Mouse (Mus musculus) heart, postnatal 4 days (tissue): ENCODE data around the gene Zfp454. TPM values are rescaled to one million over a fixed set of nuclear protein-coding genes. Genes with fewer than 3 reads are reported as not detected.

Experiments
- DNase-seq: peaks from one replicate; pipeline ENCODE4 v3.0.0; 2021
- total RNA-seq, 2 experiments: library from RNA; stranded (reverse); gene quantifications; 2 replicates each; pipeline ENCODE4 v1.2.3; 2021

The Zfp454 gene
- 1 to 10 TPM; 1.4 to 1.5 TPM for total RNA-seq

- peak; percentile 86 for DNase-seq
Observed at GRCm38 (mm10) chr11:50887390-50888128, at the start of gene Zfp454. TSS of gene Zfp454 (minus strand) at chr11:50887651.

GRCm38 (mm10) chr11:50932040-50932439, 44.6 kb upstream of the Zfp454 start:
- DNase-seq, result no peak

- DNase-seq, result peak; percentile 77
Observed at GRCm38 (mm10) chr11:50931451-50931866, 44.0 kb upstream of the Zfp454 start, which contains the start of gene Zfp354b. TSS of gene Zfp354b (minus strand) at chr11:50931633.

GRCm38 (mm10) chr11:50931021-50931420, 43.6 kb upstream of the Zfp454 start:
- DNase-seq, result peak; percentile 13

- no peak for DNase-seq
Observed at GRCm38 (mm10) chr11:50930469-50931014, 43.1 kb upstream of the Zfp454 start.

GRCm38 (mm10) chr11:50915671-50916320, 28.3 kb upstream of the Zfp454 start, which contains the start of gene Zfp2:
TSS of gene Zfp2 (minus strand) at chr11:50916165.
- DNase-seq, result peak; percentile 93

GRCm38 (mm10) chr11:50914461-50914860, 27.0 kb upstream of the Zfp454 start:
- DNase-seq, result no peak

GRCm38 (mm10) chr11:50913301-50913700, 25.9 kb upstream of the Zfp454 start:
- DNase-seq, result no peak

GRCm38 (mm10) chr11:50908136-50908535, 20.7 kb upstream of the Zfp454 start:
- DNase-seq, result no peak

GRCm38 (mm10) chr11:50897359-50897758, 9.9 kb upstream of the Zfp454 start:
- no peak for DNase-seq

- DNase-seq, result peak; percentile 7
Observed at GRCm38 (mm10) chr11:50892441-50892840, 5.0 kb upstream of the Zfp454 start.

GRCm38 (mm10) chr11:50886933-50887293, 538 bp downstream of the Zfp454 start:
- peak; percentile 26 for DNase-seq

- DNase-seq, result peak; percentile 21
Observed at GRCm38 (mm10) chr11:50886231-50886932, 1.1 kb downstream of the Zfp454 start.

GRCm38 (mm10) chr11:50883756-50884155, 3.7 kb downstream of the Zfp454 start:
- DNase-seq, result no peak

- no peak for DNase-seq
Observed at GRCm38 (mm10) chr11:50878641-50879040, 8.8 kb downstream of the Zfp454 start.

GRCm38 (mm10) chr11:50850989-50851601, 36.4 kb downstream of the Zfp454 start:
- DNase-seq, result peak; percentile 9

- no peak for DNase-seq
Observed at GRCm38 (mm10) chr11:50850177-50850735, 37.2 kb downstream of the Zfp454 start, which contains the start of gene Grm6. TSS of gene Grm6 (plus strand) at chr11:50850685.

- DNase-seq, result no peak
Observed at GRCm38 (mm10) chr11:50849310-50849709, 38.1 kb downstream of the Zfp454 start.

- DNase-seq, result no peak
Observed at GRCm38 (mm10) chr11:50848520-50849137, 38.8 kb downstream of the Zfp454 start.

GRCm38 (mm10) chr11:50847047-50847446, 40.4 kb downstream of the Zfp454 start:
- no peak for DNase-seq

- no peak for DNase-seq
Observed at GRCm38 (mm10) chr11:50845951-50846350, 41.5 kb downstream of the Zfp454 start.
